Mouse (Mus musculus) embryonic facial prominence, embryonic 11.5 days (tissue): ENCODE data around the gene D930007J09Rik. TPM values are rescaled to one million over a fixed set of nuclear protein-coding genes. Genes with fewer than 3 reads are reported as not detected.

ENCODE experiments used
- ATAC-seq: fragments of 200-750 bp; cut with Nextera tagmentation; replicated peaks from 2 replicates; pipeline ENCODE4 v1.8.0; 2017; ENCODE audit warnings: low read depth; ENCODE audit not compliant: insufficient number of reproducible peaks, low FRiP score, low TSS enrichment
- DNase-seq: peaks from one replicate; pipeline ENCODE4 v3.0.0-alpha.2; 2015; ENCODE audit warnings: low spot score
- H3K27ac ChIP-seq: fragments of 300-500 bp; sonication (generic); replicated peaks from 2 replicates; pipeline ENCODE4 v1.5.1; 2014; ENCODE audit warnings: mild to moderate bottlenecking, low read depth, low read length, control low read depth
- H3K27me3 ChIP-seq: fragments of 300-500 bp; sonication (generic); 2 replicates; pipeline ENCODE4 v1.6.1; 2014; ENCODE audit warnings: mild to moderate bottlenecking, low read length, moderate library complexity, mixed read lengths; ENCODE audit not compliant: control insufficient read depth, insufficient read depth
- H3K36me3 ChIP-seq: fragments of 300-500 bp; sonication (generic); replicated peaks from 2 replicates; pipeline ENCODE4 v1.6.1; 2014; ENCODE audit warnings: low read depth, mild to moderate bottlenecking, low read length, moderate library complexity, mixed read lengths; ENCODE audit not compliant: control insufficient read depth, insufficient read depth
- H3K4me1 ChIP-seq: fragments of 300-500 bp; sonication (generic); 2 replicates; pipeline ENCODE4 v1.6.1; 2014; ENCODE audit warnings: low read length, mixed read lengths; ENCODE audit not compliant: control insufficient read depth, insufficient read depth
- H3K4me2 ChIP-seq: fragments of 300-500 bp; sonication (generic); 2 replicates; pipeline ENCODE4 v1.6.1; 2014; ENCODE audit warnings: low read depth, mild to moderate bottlenecking, control low read depth, low read length, moderate library complexity
- H3K4me3 ChIP-seq: fragments of 300-500 bp; sonication (generic); 2 replicates; pipeline ENCODE4 v1.5.1; 2014; ENCODE audit warnings: low read depth, low read length, control low read depth
- H3K9ac ChIP-seq: fragments of 300-500 bp; sonication (generic); replicated peaks from 2 replicates; pipeline ENCODE4 v1.6.1; 2014; ENCODE audit warnings: mild to moderate bottlenecking, control low read depth, low read length
- H3K9me3 ChIP-seq: fragments of 300-500 bp; sonication (generic); replicated peaks from 2 replicates; pipeline ENCODE4 v1.6.1; 2016; ENCODE audit warnings: mild to moderate bottlenecking, low read length, inconsistent platforms, mixed read lengths; ENCODE audit not compliant: control insufficient read depth
- WGBS: fragments of 180-500 bp; shearing (Covaris S2); extraction: QIAGEN DNeasy Blood & Tissue Kit; methylation state at CpG from one replicate; pipeline ENCODE4 v1.1.7; 2014; 5-methylcytosine and 5-hydroxymethylcytosine counted together
- polyA plus RNA-seq: library from polyadenylated mRNA; unstranded; fragments of >200 nt; fragmentation: Nextera tagmentation; extraction: Ambion mirVana; gene quantifications from 2 replicates; pipeline ENCODE4 v1.2.1, GENCODE M21; 2014

The D930007J09Rik gene
- polyA plus RNA-seq, 1 experiment from 2014 or later: not detected

DNA sequence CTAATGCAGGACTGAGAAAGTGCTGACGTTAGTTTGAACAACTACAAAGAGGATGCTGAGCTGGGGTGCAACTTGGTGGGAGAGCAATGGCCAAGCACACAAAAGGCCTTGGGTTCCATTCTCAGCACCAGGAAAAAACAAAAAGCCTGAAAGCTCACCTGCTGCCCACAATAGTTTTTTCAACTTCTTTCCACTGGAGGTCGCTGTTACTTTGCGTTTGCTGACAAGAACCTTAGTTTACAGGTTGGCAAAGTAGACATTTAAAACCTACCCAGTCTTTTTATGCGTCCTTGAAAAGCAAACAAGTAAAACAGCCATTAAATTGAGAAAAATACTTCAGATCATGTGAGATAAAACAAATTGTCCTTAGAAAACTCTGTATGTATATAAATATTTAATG, 34.5 kb downstream of the D930007J09Rik start:
- H3K36me3 ChIP-seq: no peaks in the 10 kb centered on the region
- H3K9ac ChIP-seq: no peak overlapping the region
- whole genome bisulfite sequencing: 9% methylated on average over 4 of the region's 4 CpGs
- no peak overlapping the region for H3K4me2 ChIP-seq
- H3K4me1 ChIP-seq: no peaks in the 10 kb centered on the region
- ATAC-seq (no peak), DNase-seq (peak; percentile 72)
- no peak overlapping the region for H3K4me3 ChIP-seq
- H3K27me3 ChIP-seq: no peaks in the 10 kb centered on the region
- H3K9me3 ChIP-seq: no peaks in the 10 kb centered on the region
- H3K27ac ChIP-seq: no peak overlapping the region

DNA sequence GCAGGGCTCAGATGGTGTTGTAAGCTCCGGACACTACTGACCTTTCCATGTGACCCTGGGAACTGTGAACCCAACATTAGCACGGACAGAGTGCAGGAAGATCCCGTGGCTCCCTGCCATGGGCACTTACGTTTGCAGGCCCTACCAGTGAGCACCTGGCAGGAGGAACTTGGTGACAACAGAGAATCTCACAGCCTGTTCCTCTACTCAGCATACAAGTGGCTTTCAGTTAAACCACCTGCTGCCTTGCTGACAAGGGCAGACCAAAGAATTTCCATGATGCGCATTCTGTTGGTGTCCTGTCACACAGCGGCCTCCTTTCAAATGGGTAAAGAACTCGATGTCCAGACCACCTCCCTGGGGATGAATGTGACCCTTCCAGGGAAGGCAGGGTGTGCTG, 38.2 kb downstream of the D930007J09Rik start:
- 38% methylated on average over 7 of the region's 7 CpGs for WGBS
- Histone ChIP-seq H3K9me3 (no peaks in the 10 kb centered on the region), H3K4me1 (no peaks in the 10 kb centered on the region), H3K27ac (no peak overlapping the region), H3K4me2 (no peak overlapping the region), H3K36me3 (no peaks in the 10 kb centered on the region), H3K9ac (no peak overlapping the region), H3K27me3 (no peaks in the 10 kb centered on the region), H3K4me3 (no peak overlapping the region)
- no peak for DNase-seq
- no peak for ATAC-seq

DNA sequence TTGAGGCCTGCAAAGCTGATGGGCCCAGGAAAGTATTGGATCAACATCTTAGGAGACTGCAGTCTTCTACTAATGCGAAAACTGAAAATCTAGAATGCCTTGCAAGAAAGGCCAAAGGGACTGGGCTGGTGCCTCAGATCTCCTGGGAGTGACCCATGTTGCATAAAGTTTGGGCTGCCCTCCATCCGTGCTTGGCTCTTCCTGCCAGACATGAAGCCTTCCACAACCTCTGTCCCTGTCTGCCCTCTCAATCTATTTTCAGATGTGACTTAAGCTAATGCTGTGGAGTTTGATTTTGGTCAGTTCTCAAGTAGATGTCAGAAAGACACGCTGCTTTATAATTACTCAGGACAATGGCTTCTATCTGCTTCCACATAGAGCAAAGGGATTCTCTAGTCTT, 39.5 kb downstream of the D930007J09Rik start:
- WGBS: 85% methylated on average over 3 of the region's 3 CpGs
- H3K27ac ChIP-seq: no peak overlapping the region
- no peak overlapping the region for H3K9ac ChIP-seq
- no peak for ATAC-seq
- H3K4me1 ChIP-seq: no peaks in the 10 kb centered on the region
- DNase-seq: no peak
- no peak overlapping the region for H3K4me2 ChIP-seq
- H3K36me3 ChIP-seq: no peaks in the 10 kb centered on the region
- H3K4me3 ChIP-seq: no peak overlapping the region
- H3K27me3 ChIP-seq: no peaks in the 10 kb centered on the region
- H3K9me3 ChIP-seq: no peaks in the 10 kb centered on the region

DNA sequence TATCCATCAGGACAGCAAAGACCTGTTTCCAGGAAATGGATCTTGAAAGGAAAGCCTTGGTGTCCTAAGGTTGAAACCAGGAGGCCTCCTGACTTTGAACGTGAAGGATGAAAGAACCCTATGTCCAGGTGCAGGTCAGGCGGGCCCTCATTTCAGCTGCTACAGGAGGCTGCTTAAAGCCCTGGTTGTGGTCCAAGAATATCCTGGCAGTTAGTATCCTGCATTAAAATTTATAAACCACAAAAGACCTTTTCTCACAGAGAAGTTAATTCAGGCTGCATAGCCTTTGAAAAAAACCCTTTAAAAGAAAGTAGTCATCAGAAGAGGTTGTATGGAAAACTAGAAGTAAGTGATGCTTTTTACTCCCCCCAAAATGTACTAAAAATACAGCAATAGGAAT, 41.9 kb downstream of the D930007J09Rik start:
- no peak for DNase-seq

DNA sequence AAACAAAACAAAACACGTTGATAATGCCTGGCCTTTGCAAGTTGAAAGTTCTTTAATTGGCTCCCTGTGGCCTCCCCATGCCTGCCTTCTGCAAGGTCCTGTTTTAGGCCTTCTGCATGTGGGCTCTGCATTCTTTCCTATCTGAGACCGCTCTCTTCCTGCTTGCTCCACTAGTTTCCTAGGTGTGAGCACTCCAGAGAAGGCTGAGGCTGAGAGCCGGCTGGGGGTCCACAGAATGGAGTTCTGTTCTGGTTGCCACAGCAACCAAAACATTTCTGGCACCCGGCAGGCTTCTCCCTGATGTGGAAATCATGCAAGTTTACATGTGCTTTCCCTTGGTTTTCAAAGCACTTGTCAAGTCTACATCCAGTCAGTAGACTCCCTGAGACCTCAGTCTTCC, 43.6 kb downstream of the D930007J09Rik start:
- H3K36me3 ChIP-seq: no peaks in the 10 kb centered on the region
- no peak for ATAC-seq
- no peak overlapping the region for H3K4me3 ChIP-seq
- DNase-seq: no peak
- H3K4me2 ChIP-seq: no peak overlapping the region
- no peak overlapping the region for H3K9ac ChIP-seq
- H3K9me3 ChIP-seq: no peaks in the 10 kb centered on the region
- H3K4me1 ChIP-seq: no peaks in the 10 kb centered on the region
- WGBS: 17% methylated on average over 4 of the region's 4 CpGs
- H3K27me3 ChIP-seq: no peaks in the 10 kb centered on the region
- no peak overlapping the region for H3K27ac ChIP-seq

More for the DNA sequence above, 41.9 kb downstream of the D930007J09Rik start:
- no peaks in the 10 kb centered on the region for H3K4me1 ChIP-seq
- H3K9ac ChIP-seq: no peak overlapping the region
- no peak overlapping the region for H3K4me3 ChIP-seq
- H3K27me3 ChIP-seq: no peaks in the 10 kb centered on the region
- 87% methylated on average over 2 of the region's 2 CpGs for WGBS
- no peaks in the 10 kb centered on the region for H3K36me3 ChIP-seq
- no peak overlapping the region for H3K27ac ChIP-seq
- no peak for ATAC-seq
- H3K9me3 ChIP-seq: no peaks in the 10 kb centered on the region
- no peak overlapping the region for H3K4me2 ChIP-seq

Other genes starting within 250 kb of the D930007J09Rik start
- 0.75 and 1.0 TPM in 2 replicates for gene Mylk4, start 18.9 kb downstream of the D930007J09Rik start, polyA plus RNA-seq
- 13.3 and 14.5 TPM in 2 replicates for gene Wrnip1, start 811 bp downstream of the D930007J09Rik start, polyA plus RNA-seq
- 0.74 and 0.99 TPM in 2 replicates for gene Serpinb1a, start 48.3 kb upstream of the D930007J09Rik start, polyA plus RNA-seq
- not detected in 2 replicates for gene Serpinb1c, start 95.4 kb upstream of the D930007J09Rik start, polyA plus RNA-seq
- gene Serpinb6b, start 162.4 kb upstream of the D930007J09Rik start, polyA plus RNA-seq: 1.2 and 2.0 TPM in 2 replicates
- 2.4 and 2.7 TPM in 2 replicates for gene Serpinb9, start 200.4 kb upstream of the D930007J09Rik start, polyA plus RNA-seq
- 0.20 TPM in 1 of 2 replicates, not detected in the other for gene Serpinb9b, start 224.6 kb upstream of the D930007J09Rik start, polyA plus RNA-seq